Mouse (Mus musculus) frontal cortex, postnatal 14 days (tissue): ENCODE results near the gene Dpt.
"Not testable (repeated sequence)": the region's sequence is repeated elsewhere in the genome, so short reads cannot be mapped to it uniquely, and the experiment has no call there.

Source experiments
- DNase-seq, 2 experiments: peaks; one replicate each; pipeline ENCODE4 v3.0.0; 2022; ENCODE audit warnings: low spot score in 2 of 2

The Dpt gene

DNA sequence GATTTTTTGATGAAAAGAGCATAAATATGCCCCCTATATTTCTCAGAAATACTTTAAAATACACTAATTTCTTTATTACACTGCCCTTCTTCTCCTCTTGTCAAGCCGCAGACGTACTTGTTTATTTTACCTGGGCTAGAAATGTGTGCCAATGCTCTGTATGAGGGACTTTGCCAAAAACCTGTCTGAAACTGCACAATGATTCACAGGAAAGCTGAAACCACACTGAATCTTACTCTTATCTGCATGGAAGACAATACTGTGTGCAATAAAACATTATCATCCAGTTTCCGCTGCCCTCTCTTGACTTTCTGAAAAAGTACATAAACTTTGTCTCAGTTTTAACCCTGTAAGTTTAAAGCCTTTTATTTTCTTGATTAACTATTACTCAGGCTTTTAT, 20.9 kb downstream of the Dpt start:
- no peak for DNase-seq

GRCm38 (mm10) chr1:164821307-164821706, 24.9 kb downstream of the Dpt start:
- no peak for DNase-seq

- no peak for DNase-seq
Measured at GRCm38 (mm10) chr1:164821821-164822220, 25.4 kb downstream of the Dpt start.

- no peak for DNase-seq
Measured at GRCm38 (mm10) chr1:164822268-164822667, 25.8 kb downstream of the Dpt start.

- no peak for DNase-seq
Measured at GRCm38 (mm10) chr1:164824896-164825295, 28.5 kb downstream of the Dpt start.

- DNase-seq: no peak
Measured at GRCm38 (mm10) chr1:164829881-164830280, 33.4 kb downstream of the Dpt start.

DNA sequence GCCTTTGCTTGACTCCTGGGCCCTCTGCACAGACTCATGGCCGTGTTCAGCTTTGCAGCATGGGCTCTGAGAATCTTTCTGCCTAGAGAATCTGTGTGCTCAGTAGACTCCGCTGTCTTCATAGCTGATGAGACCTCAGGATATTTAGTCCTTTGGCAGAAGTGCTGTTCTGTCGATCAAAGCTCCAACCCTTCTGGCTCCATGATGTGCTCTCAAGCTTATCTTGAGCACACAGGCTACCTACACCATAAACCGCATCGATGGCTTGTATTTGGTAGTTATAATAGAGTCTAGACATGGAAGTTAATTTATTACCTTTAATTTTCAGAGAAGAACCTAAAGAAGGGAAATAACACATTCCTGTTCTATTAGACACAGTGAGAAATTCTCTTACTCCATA, 36.0 kb downstream of the Dpt start:
- DNase-seq: no peak

DNA sequence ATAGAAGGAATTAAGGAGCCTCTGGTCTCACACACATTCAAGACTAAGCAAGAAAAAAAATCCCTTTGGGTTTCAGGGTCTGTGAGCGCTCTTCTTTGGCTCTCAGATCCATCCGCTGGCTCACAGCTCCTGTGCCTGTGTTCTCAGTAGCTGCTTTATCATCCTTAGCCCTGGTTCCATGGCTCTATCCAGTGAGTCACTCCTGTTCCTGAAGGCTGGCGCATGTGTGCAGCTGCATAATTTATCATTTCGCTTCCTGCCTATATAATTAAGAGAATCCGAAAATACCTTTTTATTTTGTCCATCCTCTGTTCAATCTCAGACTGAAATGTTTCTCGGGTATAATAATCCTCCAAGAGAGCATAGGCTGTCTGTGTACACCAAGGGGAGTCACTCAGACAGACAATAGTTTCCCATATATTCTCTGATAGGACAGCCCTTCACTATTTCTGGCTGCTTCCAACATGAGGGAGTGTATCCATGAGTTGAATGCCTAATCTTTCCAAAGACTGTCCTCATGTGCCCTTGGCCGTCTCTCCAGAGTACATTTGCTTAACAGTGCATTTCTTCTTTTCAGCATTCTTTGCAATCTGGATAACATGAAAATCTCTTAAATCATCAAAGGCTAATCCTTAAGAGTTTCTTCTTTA, 52.3 kb downstream of the Dpt start:
- DNase-seq: peak in 1 of 2 experiments; percentile 25

- not testable (repeated sequence) for DNase-seq
Measured at GRCm38 (mm10) chr1:164855700-164856099, 59.3 kb downstream of the Dpt start.

- no peak for DNase-seq
Measured at GRCm38 (mm10) chr1:164859952-164860351, 63.5 kb downstream of the Dpt start.

DNA sequence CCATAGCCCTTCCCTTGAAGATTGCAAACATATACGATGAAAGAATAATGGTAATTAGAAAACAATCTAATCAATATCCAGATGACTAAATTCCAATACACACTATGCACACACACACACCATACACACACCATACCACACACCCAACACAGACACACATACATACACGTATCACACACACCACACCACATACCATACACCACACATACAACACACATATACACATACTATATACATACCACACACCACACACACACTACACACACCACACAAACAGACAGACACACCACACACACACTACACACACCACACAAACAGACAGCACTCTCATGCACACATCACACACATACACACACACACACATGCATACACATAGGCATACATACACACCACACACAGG, 64.3 kb downstream of the Dpt start:
- no peak for DNase-seq

GRCm38 (mm10) chr1:164861501-164861900, 65.1 kb downstream of the Dpt start:
- no peak for DNase-seq

DNA sequence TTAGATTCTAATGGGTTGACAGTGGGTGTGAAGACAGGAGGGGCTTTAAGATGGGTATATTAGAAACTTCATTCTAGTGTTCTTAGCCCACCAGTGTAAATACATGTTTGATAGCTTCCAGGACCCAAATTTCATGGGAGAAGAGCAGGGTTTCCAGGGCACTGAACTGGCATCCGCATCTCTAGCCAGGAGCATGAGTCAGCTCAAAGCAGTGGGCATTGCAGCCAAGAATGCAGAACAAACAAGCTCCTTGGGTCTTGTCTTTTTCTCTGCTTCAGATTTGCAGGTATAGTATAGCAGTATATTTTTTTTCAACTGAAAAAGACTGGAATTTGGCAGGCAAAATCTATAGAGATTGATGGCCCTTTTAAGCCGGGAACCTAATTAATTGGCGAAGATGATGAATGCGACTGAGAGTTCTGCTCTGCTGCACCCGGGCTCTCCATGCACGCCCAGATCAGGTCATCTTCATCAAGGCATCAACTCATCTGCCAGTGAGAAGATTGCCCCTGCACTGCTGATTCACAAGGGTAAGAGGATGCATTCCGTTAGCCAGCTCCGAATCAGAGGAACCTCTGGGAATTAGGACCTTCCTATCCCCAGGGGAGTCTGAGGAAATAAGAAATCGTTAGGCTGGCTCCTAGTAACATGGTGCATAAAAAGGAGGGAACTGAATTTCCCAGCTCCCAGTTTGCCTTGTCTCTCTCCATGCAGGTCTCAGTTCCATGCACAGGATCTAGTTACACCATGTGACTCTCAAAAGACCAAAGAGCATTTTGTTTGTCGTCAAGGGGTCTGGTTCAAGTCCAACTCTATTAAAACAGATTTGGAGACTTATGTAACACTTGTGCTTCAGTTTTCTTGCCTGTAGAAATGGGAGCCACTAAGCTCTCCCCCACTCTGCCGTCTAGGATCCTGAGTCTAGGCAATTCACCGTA, 66.8 kb downstream of the Dpt start:
- DNase-seq: no peak

- DNase-seq: no peak
Measured at GRCm38 (mm10) chr1:164864666-164865065, 68.2 kb downstream of the Dpt start.

- DNase-seq: no peak
Measured at GRCm38 (mm10) chr1:164870694-164871093, 74.2 kb downstream of the Dpt start.
